Mouse (Mus musculus) embryonic facial prominence, embryonic 12.5 days (tissue): ENCODE data around the gene Fgr. TPM values are rescaled to one million over a fixed set of nuclear protein-coding genes. Genes with fewer than 3 reads are reported as not detected.

Experiments
- ATAC-seq: fragments of 200-750 bp; cut with Nextera tagmentation; 2 replicates; pipeline ENCODE4 v1.8.0; 2017; ENCODE audit not compliant: insufficient number of reproducible peaks, insufficient read depth, low FRiP score, low TSS enrichment
- H3K27ac ChIP-seq: fragments of 300-500 bp; sonication (generic); 2 replicates; pipeline ENCODE4 v1.5.1; 2016; ENCODE audit warnings: mild to moderate bottlenecking
- H3K27me3 ChIP-seq: fragments of 300-500 bp; sonication (generic); 2 replicates; pipeline ENCODE4 v1.6.1; 2016; ENCODE audit warnings: mild to moderate bottlenecking, moderate library complexity
- H3K36me3 ChIP-seq: fragments of 300-500 bp; sonication (generic); 2 replicates; pipeline ENCODE4 v1.6.1; 2016; ENCODE audit warnings: mild to moderate bottlenecking
- H3K4me1 ChIP-seq: fragments of 300-500 bp; sonication (generic); 2 replicates; pipeline ENCODE4 v1.6.1; 2016
- H3K4me2 ChIP-seq: fragments of 300-500 bp; sonication (generic); replicated peaks from 2 replicates; pipeline ENCODE4 v1.6.1; 2016; ENCODE audit warnings: mild to moderate bottlenecking, moderate library complexity
- H3K4me3 ChIP-seq: fragments of 300-500 bp; sonication (generic); 2 replicates; pipeline ENCODE4 v1.5.1; 2016; ENCODE audit warnings: mild to moderate bottlenecking
- H3K9ac ChIP-seq: fragments of 300-500 bp; sonication (generic); 2 replicates; pipeline ENCODE4 v1.6.1; 2016; ENCODE audit warnings: mild to moderate bottlenecking, moderate library complexity
- H3K9me3 ChIP-seq: fragments of 300-500 bp; sonication (generic); 2 replicates; pipeline ENCODE4 v1.6.1; 2016; ENCODE audit warnings: mild to moderate bottlenecking, moderate library complexity
- WGBS: fragments of 180-500 bp; shearing (Covaris S2); methylation state at CpG from one replicate; pipeline ENCODE4 v1.1.7; 2016; 5-methylcytosine and 5-hydroxymethylcytosine counted together
- polyA plus RNA-seq: library from polyadenylated mRNA; unstranded; fragments of >200 nt; fragmentation: Nextera tagmentation; extraction: Ambion mirVana; gene quantifications from 2 replicates; pipeline ENCODE4 v1.2.1, GENCODE M21; 2016

The Fgr gene
- polyA plus RNA-seq, 1 experiment from 2014 or later = 0.29 TPM

- Histone ChIP-seq H3K4me2 (peak overlapping the region; percentile 97), H3K4me3 (peak overlapping the region; percentile 82), H3K27ac (peak overlapping the region; percentile 95), H3K9ac (peak overlapping the region; percentile 93), H3K4me1 (peaks cover 55% of the 10 kb centered on the region), H3K9me3 (no peaks in the 10 kb centered on the region), H3K27me3 (peaks cover 5% of the 10 kb centered on the region), H3K36me3 (no peaks in the 10 kb centered on the region)
- 0 out of 2 replicates have a peak, but pooled peaks have one; percentile 19 for ATAC-seq
- WGBS = 5% methylated on average over 16 of the region's 18 CpGs
These were observed 39.5 kb downstream of the Fgr start for GRCm38 (mm10) chr4:133013266-133013891.

GRCm38 (mm10) chr4:133014088-133014487, 40.2 kb downstream of the Fgr start:
- peak overlapping the region; percentile 93; the same call in 1 of the 2 replicates for H3K9ac ChIP-seq
- H3K4me1 ChIP-seq = peaks cover 62% of the 10 kb centered on the region
- peak overlapping the region; percentile 82 for H3K4me3 ChIP-seq
- WGBS = 19% methylated on average over 5 of the region's 5 CpGs
- H3K27me3 ChIP-seq = peaks cover 5% of the 10 kb centered on the region
- no peaks in the 10 kb centered on the region for H3K36me3 ChIP-seq
- H3K27ac ChIP-seq = peak overlapping the region; percentile 95
- ATAC-seq = no peak
- no peaks in the 10 kb centered on the region for H3K9me3 ChIP-seq
- peak overlapping the region; percentile 97 for H3K4me2 ChIP-seq

GRCm38 (mm10) chr4:133014896-133015709, 41.2 kb downstream of the Fgr start:
- 25% methylated on average over 9 of the region's 10 CpGs for whole genome bisulfite sequencing
- Histone ChIP-seq H3K27me3 (peaks cover 1% of the 10 kb centered on the region), H3K4me3 (peak overlapping the region; percentile 6), H3K36me3 (0 out of 2 replicates have a peak, but pooled peaks cover 5% of the 10 kb centered on the region), H3K4me2 (peak overlapping the region; percentile 97), H3K27ac (no peak overlapping the region), H3K4me1 (peaks cover 72% of the 10 kb centered on the region), H3K9me3 (no peaks in the 10 kb centered on the region), H3K9ac (peak overlapping the region; percentile 27; the same call in 1 of the 2 replicates)
- no peak for ATAC-seq

- no peak for ATAC-seq
- H3K36me3 ChIP-seq = 0 out of 2 replicates have a peak, but pooled peaks cover 5% of the 10 kb centered on the region
- no peaks in the 10 kb centered on the region for H3K27me3 ChIP-seq
- H3K4me3 ChIP-seq = no peak overlapping the region
- H3K4me2 ChIP-seq = peak overlapping the region; percentile 14
- 20% methylated on average over 9 of the region's 9 CpGs for whole genome bisulfite sequencing
- no peak overlapping the region for H3K9ac ChIP-seq
- peaks cover 81% of the 10 kb centered on the region for H3K4me1 ChIP-seq
- H3K9me3 ChIP-seq = no peaks in the 10 kb centered on the region
- peak overlapping the region; percentile 64 for H3K27ac ChIP-seq
These were observed 42.1 kb downstream of the Fgr start for GRCm38 (mm10) chr4:133015710-133016651.

GRCm38 (mm10) chr4:133016677-133017415, 43.0 kb downstream of the Fgr start:
- Histone ChIP-seq H3K36me3 (0 out of 2 replicates have a peak, but pooled peaks cover 5% of the 10 kb centered on the region), H3K4me1 (peaks cover 90% of the 10 kb centered on the region), H3K9me3 (no peaks in the 10 kb centered on the region), H3K27me3 (no peaks in the 10 kb centered on the region), H3K27ac (peak overlapping the region; percentile 64), H3K9ac (0 out of 2 replicates have a peak overlapping the region, but pooled peaks have one; percentile 20), H3K4me3 (no peak overlapping the region), H3K4me2 (peak overlapping the region; percentile 14)
- ATAC-seq = no peak
- WGBS = 37% methylated on average over 4 of the region's 4 CpGs

GRCm38 (mm10) chr4:133017597-133018262, 43.8 kb downstream of the Fgr start:
- Histone ChIP-seq H3K36me3 (0 out of 2 replicates have a peak, but pooled peaks cover 5% of the 10 kb centered on the region), H3K4me3 (no peak overlapping the region), H3K27ac (peak overlapping the region; percentile 18; the same call in 1 of the 2 replicates), H3K27me3 (no peaks in the 10 kb centered on the region), H3K9me3 (no peaks in the 10 kb centered on the region), H3K9ac (peak overlapping the region; percentile 20), H3K4me1 (peaks cover 98% of the 10 kb centered on the region), H3K4me2 (peak overlapping the region; percentile 14; the same call in 1 of the 2 replicates)
- no peak for ATAC-seq
- 41% methylated on average over 6 of the region's 6 CpGs for WGBS

- no peaks in the 10 kb centered on the region for H3K9me3 ChIP-seq
- H3K4me1 ChIP-seq = peaks cover 100% of the 10 kb centered on the region
- H3K4me2 ChIP-seq = no peak overlapping the region
- peak overlapping the region; percentile 18; the same call in 1 of the 2 replicates for H3K27ac ChIP-seq
- H3K9ac ChIP-seq = no peak overlapping the region
- no peak overlapping the region for H3K4me3 ChIP-seq
- H3K27me3 ChIP-seq = no peaks in the 10 kb centered on the region
- 63% methylated on average over 3 of the region's 3 CpGs for WGBS
- ATAC-seq = no peak
- 0 out of 2 replicates have a peak, but pooled peaks cover 5% of the 10 kb centered on the region for H3K36me3 ChIP-seq
These were observed 44.4 kb downstream of the Fgr start for GRCm38 (mm10) chr4:133018263-133018798.

- WGBS = 21% methylated on average over 4 of the region's 6 CpGs
- H3K4me1 ChIP-seq = peaks cover 99% of the 10 kb centered on the region
- ATAC-seq = no peak
- peak overlapping the region; percentile 85 for H3K27ac ChIP-seq
- H3K4me3 ChIP-seq = no peak overlapping the region
- H3K9ac ChIP-seq = peak overlapping the region; percentile 28
- H3K9me3 ChIP-seq = no peaks in the 10 kb centered on the region
- 0 out of 2 replicates have a peak, but pooled peaks cover 5% of the 10 kb centered on the region for H3K36me3 ChIP-seq
- no peaks in the 10 kb centered on the region for H3K27me3 ChIP-seq
- H3K4me2 ChIP-seq = peak overlapping the region; percentile 39; the same call in 1 of the 2 replicates
These were observed 46.8 kb downstream of the Fgr start for GRCm38 (mm10) chr4:133020721-133021120.

- Histone ChIP-seq H3K36me3 (0 out of 2 replicates have a peak, but pooled peaks cover 5% of the 10 kb centered on the region), H3K27me3 (no peaks in the 10 kb centered on the region), H3K9ac (peak overlapping the region; percentile 36), H3K27ac (peak overlapping the region; percentile 85), H3K4me3 (0 out of 2 replicates have a peak overlapping the region, but pooled peaks have one; percentile 1), H3K9me3 (no peaks in the 10 kb centered on the region), H3K4me1 (peaks cover 99% of the 10 kb centered on the region), H3K4me2 (peak overlapping the region; percentile 39)
- WGBS = 13% methylated on average over 9 of the region's 9 CpGs
- no peak for ATAC-seq
These were observed 47.3 kb downstream of the Fgr start for GRCm38 (mm10) chr4:133021181-133021671.
